Mouse (Mus musculus): ENCODE data around the gene Gm4553. TPM values are rescaled to one million over a fixed set of nuclear protein-coding genes. Genes with fewer than 3 reads are reported as not detected.

Gene Gm4553
- polyA plus RNA-seq (2015; fragmentation: Nextera tagmentation; extraction: Ambion mirVana): not detected in 2 replicates

DNA sequence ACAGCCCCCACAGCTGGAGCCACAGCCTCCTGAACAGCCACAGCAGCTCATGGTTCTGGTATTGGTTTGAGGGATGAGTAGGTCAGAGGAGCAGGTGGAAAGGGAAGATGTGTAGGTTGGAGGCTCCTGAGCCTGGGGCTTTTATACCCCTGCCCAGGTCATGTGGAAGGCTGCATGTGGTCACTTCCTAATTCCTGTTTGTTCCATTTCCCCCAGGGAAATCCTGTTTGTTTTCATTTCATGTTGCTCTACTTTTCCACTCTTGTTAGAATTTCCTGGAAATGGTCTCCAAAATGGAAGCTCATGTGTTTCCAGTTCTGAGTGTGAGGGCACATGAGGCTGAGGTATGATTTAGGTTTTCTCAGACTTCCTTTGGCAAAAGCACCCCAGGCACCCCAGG lies at the start of gene Gm4553:
Gm4553 (minus strand) TSS at position 101 of the 400 bp plus-strand sequence.

DNA sequence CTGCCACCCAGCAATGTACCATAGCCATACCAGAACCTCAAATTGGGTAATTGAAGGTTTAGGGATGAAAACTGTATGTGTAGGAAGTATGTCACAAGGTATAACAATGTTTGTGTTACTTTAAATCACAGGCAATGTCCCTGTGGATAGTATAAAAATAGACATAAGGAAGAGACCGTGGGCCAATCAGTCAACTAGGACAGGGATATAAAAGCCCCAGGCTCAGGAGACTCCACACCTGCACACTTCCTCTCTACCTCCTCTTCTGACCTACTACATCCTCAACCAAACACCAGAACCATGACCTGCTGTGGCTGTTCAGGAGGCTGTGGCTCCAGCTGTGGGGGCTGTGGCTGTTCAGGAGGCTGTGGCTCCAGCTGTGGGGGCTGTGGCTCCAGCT lies 46.0 kb upstream of the Gm4553 start, which contains the start of gene Gm7579:
Gm7579 (plus strand) TSS at position 301 of the 400 bp plus-strand sequence.

DNA sequence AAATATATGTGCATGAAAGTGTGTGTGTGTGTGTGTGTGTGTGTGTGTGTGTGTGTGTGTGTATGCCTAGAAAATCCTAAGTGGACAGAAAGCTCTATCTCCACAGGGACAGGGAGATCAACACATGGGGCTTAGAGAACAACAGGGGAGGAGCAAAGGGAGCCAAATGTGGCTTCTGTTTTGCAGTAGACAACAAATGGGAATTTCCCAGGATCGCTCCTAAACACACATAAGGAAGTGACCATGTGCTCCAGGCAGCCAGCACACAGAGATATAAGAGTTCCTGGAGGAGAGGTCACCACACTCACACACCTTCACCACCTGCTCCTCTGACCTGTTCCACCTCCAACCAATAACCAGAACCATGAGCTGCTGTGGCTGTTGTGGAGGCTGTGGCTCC lies 35.5 kb upstream of the Gm4553 start, which contains the start of gene Krtap5-3:
Krtap5-3 (plus strand) TSS at position 301 of the 400 bp plus-strand sequence.

DNA sequence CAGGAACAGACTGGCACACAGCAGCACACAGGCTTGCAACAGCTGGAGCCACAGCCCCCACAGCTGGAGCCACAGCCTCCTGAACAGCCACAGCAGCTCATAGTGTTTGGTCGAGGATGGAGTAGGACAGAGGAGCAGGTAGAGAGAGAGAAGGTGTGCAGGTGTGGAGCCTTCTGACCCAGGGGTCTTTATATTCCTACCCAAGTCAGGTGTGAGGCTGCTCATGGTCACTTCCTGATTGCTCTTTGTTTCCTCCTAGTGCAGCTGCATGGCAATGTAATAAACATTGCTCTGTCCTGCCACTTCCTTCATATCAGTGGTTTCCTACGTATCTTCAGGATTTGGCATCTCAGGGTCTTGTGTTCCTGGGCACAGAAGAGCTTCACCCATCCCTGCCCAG lies 24.8 kb upstream of the Gm4553 start, which contains the start of gene Gm10153:
Gm10153 (minus strand) TSS at position 101 of the 400 bp plus-strand sequence.

DNA sequence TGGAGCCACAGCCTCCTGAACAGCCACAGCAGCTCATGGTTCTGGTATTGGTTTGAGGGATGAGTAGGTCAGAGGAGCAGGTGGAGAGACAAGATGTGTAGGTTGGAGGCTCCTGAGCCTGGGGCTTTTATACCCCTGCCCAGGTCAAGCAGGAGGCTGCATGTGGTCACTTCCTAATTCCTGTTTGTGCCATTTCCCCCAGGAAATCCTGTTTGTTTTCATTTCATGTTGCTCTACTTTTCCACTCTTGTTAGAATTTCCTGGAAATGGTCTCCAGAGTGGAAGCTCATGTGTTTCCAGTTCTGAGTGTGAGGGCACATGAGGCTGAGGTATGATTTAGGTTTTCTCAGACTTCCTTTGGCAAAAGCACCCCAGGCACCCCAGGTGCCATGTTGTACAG lies 10.4 kb upstream of the Gm4553 start, which contains the start of gene Krtap5-2:
Krtap5-2 (minus strand) TSS at position 101 of the 400 bp plus-strand sequence.

DNA sequence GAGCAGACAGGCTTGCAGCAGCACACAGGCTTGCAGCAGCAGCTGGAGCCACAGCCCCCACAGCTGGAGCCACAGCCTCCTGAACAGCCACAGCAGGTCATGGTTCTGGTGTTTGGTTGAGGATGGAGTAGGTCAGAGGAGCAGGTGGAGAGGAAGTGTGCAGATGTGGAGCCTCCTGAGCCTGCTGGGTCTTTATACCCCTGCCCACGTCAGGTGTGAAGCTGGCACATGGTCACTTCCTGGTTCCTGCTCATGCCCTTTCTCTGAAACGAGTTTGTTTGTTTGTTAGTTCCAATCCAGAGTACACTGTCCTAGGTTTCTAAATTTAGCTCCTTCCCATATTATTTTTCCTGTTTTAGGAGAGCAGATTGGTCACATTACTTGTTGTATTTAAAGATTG lies 8.5 kb downstream of the Gm4553 start, which contains the start of gene Gm29735:
Gm29735 (minus strand) TSS at position 101 of the 400 bp plus-strand sequence.

DNA sequence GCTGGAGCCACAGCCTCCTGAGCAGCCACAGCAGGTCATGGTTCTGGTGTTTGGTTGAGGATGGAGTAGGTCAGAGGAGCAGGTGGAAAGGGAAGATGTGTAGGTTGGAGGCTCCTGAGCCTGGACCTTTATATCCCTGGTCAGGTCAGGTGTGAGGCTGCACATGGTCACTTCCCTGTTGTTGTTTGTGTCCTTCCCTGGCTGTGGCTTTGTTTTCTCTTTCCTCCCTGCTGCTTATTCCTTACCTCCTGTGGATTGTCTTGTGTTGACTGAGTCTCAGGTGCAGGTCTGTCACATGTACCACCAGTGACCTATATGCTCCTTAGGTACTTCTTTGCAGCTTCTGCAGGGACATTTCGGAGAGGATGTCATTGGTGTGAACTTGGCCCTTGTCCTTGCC lies 21.0 kb downstream of the Gm4553 start, which contains the start of gene Gm45337:
Gm45337 (minus strand) TSS at position 101 of the 400 bp plus-strand sequence.

DNA sequence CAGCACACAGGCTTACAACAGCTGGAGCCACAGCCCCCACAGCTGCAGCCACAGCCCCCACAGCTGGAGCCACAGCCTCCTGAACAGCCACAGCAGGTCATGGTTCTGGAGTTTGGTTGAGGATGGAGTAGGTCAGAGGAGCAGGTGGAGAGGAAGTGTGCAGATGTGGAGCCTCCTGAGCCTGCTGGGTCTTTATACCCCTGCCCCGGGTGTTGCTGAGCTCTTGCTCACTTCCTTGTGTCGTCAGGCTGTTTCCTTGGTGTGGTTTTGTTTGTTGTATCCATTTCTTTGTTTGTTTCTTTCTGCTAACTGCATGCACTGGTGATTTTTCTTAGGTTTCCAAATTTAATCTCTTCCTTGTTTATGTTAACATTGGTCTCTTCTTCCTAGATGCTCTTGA lies 29.6 kb downstream of the Gm4553 start, which contains the start of gene Gm39115:
Gm39115 (minus strand) TSS at position 101 of the 400 bp plus-strand sequence.

DNA sequence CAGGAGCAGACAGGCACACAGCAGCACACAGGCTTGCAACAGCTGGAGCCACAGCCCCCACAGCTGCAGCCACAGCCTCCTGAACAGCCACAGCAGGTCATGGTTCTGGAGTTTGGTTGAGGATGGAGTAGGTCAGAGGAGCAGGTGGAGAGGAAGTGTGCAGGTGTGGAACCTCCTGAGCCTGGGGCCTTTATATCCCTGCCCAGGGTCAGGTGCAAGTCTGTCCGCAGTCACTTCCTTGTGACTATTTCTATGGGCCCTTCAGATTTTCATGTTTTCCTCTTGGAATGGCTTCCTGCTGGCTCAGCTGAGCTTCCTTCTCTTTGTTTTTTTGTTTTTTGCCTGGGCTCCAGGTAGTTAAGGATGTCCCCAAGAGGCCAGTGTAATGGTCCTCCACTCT lies 44.9 kb downstream of the Gm4553 start, which contains the start of gene Gm45618:
Gm45618 (minus strand) TSS at position 101 of the 400 bp plus-strand sequence.

Other genes with a start within 250 kb of the Gm4553 start
- 20.2 and 21.1 TPM in 2 replicates for gene Tollip, start 247.2 kb downstream of the Gm4553 start, polyA plus RNA-seq (2015; fragmentation: Nextera tagmentation; extraction: Ambion mirVana)
- 0.53 and 0.70 TPM in 2 replicates for gene Brsk2, start 216.0 kb downstream of the Gm4553 start, polyA plus RNA-seq (2015; fragmentation: Nextera tagmentation; extraction: Ambion mirVana)
- 79.0 and 80.7 TPM in 2 replicates for gene Mob2, start 104.7 kb downstream of the Gm4553 start, polyA plus RNA-seq (2015; fragmentation: Nextera tagmentation; extraction: Ambion mirVana)
- gene Dusp8, start 69.9 kb downstream of the Gm4553 start, polyA plus RNA-seq (2015; fragmentation: Nextera tagmentation; extraction: Ambion mirVana): 3.8 and 3.9 TPM in 2 replicates
- gene Gm45618, start 45.0 kb downstream of the Gm4553 start, polyA plus RNA-seq (2015; fragmentation: Nextera tagmentation; extraction: Ambion mirVana): not detected in 2 replicates
- gene Gm39115, start 29.7 kb downstream of the Gm4553 start, polyA plus RNA-seq (2015; fragmentation: Nextera tagmentation; extraction: Ambion mirVana): not detected in 2 replicates
- not detected in 2 replicates for gene Gm45337, start 21.1 kb downstream of the Gm4553 start, polyA plus RNA-seq (2015; fragmentation: Nextera tagmentation; extraction: Ambion mirVana)
- not detected in 2 replicates for gene Gm29735, start 8.6 kb downstream of the Gm4553 start, polyA plus RNA-seq (2015; fragmentation: Nextera tagmentation; extraction: Ambion mirVana)
- not detected in 2 replicates for gene Krtap5-2, start 10.3 kb upstream of the Gm4553 start, polyA plus RNA-seq (2015; fragmentation: Nextera tagmentation; extraction: Ambion mirVana)
- not detected in 2 replicates for gene Gm10153, start 24.6 kb upstream of the Gm4553 start, polyA plus RNA-seq (2015; fragmentation: Nextera tagmentation; extraction: Ambion mirVana)
- gene Krtap5-3, start 35.6 kb upstream of the Gm4553 start, polyA plus RNA-seq (2015; fragmentation: Nextera tagmentation; extraction: Ambion mirVana): not detected in 2 replicates
- not detected in 2 replicates for gene Gm7579, start 46.1 kb upstream of the Gm4553 start, polyA plus RNA-seq (2015; fragmentation: Nextera tagmentation; extraction: Ambion mirVana)
- gene Krtap5-5, start 64.2 kb upstream of the Gm4553 start, polyA plus RNA-seq (2015; fragmentation: Nextera tagmentation; extraction: Ambion mirVana): not detected in 2 replicates
- not detected in 2 replicates for gene Gm40460, start 75.3 kb upstream of the Gm4553 start, polyA plus RNA-seq (2015; fragmentation: Nextera tagmentation; extraction: Ambion mirVana)
- gene Gm2431, start 92.6 kb upstream of the Gm4553 start, polyA plus RNA-seq (2015; fragmentation: Nextera tagmentation; extraction: Ambion mirVana): not detected in 2 replicates
- gene Gm4559, start 108.6 kb upstream of the Gm4553 start, polyA plus RNA-seq (2015; fragmentation: Nextera tagmentation; extraction: Ambion mirVana): not detected in 2 replicates
- gene Krtap5-1, start 131.4 kb upstream of the Gm4553 start, polyA plus RNA-seq (2015; fragmentation: Nextera tagmentation; extraction: Ambion mirVana): not detected in 2 replicates
- gene Krtap5-4, start 137.8 kb upstream of the Gm4553 start, polyA plus RNA-seq (2015; fragmentation: Nextera tagmentation; extraction: Ambion mirVana): not detected in 2 replicates
- gene Ifitm10, start 208.0 kb upstream of the Gm4553 start, polyA plus RNA-seq (2015; fragmentation: Nextera tagmentation; extraction: Ambion mirVana): 1.9 and 2.0 TPM in 2 replicates
- 0.38 TPM in 1 of 2 replicates, not detected in the other for gene Gm49369, start 216.9 kb upstream of the Gm4553 start, polyA plus RNA-seq (2015; fragmentation: Nextera tagmentation; extraction: Ambion mirVana)
- gene Ctsd, start 222.3 kb upstream of the Gm4553 start, polyA plus RNA-seq (2015; fragmentation: Nextera tagmentation; extraction: Ambion mirVana): 230 and 269 TPM in 2 replicates

Data from spleen, postnatal 0 days (tissue).